Comparison of ENCODE assay signal across 20 mouse cellular contexts in genomic region chr15:97017195-97017594, GRCm38 (mm10). TPM values are rescaled to one million over a fixed set of nuclear protein-coding genes. Genes with fewer than 3 reads are reported as not detected.
"Had no signal": no experiment of that assay in that cellular context is flagged by ENCODE, and none has a peak within 500 bp of the region (broad histone marks: within the 10 kb centered on the region; RNA-seq: fewer than 3 reads in every experiment).

No protein-coding gene starts in this region.

- H3K4me2 ChIP-seq: liver, embryonic 15.5 days; lung, embryonic 14.5 days; midbrain, embryonic 12.5 days; neural tube, embryonic 12.5 days; stomach, embryonic 15.5 days had no signal

- H3K27ac ChIP-seq: liver, embryonic 15.5 days; macrophage; midbrain, embryonic 12.5 days; neural tube, embryonic 12.5 days; stomach, embryonic 15.5 days; stomach, postnatal 0 days had no signal

- H3K4me1 ChIP-seq: megakaryocyte, embryonic 14.5 days; midbrain, embryonic 12.5 days; neural tube, embryonic 12.5 days; stomach, embryonic 15.5 days had no signal

- DNase-seq: lung, adult 18-20 months; lung, embryonic 14.5 days; lung, postnatal 14 days; lung, postnatal 36 days; midbrain, embryonic 14.5 days; right cerebral cortex, postnatal 14 days; thymus, adult 2 months; thymus, postnatal 25 days; thymus, postnatal 4 days had no signal

- H3K36me3 ChIP-seq: midbrain, embryonic 12.5 days; neural tube, embryonic 12.5 days had no signal

- H3K4me3 ChIP-seq: liver, embryonic 15.5 days; megakaryocyte, embryonic 14.5 days; midbrain, embryonic 12.5 days; neural tube, embryonic 12.5 days; stomach, embryonic 15.5 days had no signal

- H3K9ac ChIP-seq: liver, embryonic 15.5 days; lung, embryonic 14.5 days; midbrain, embryonic 12.5 days; neural tube, embryonic 12.5 days; stomach, embryonic 15.5 days had no signal

- H3K27me3 ChIP-seq: liver, embryonic 15.5 days; megakaryocyte, embryonic 14.5 days; midbrain, embryonic 12.5 days; neural tube, embryonic 12.5 days; stomach, embryonic 15.5 days had no signal

- ATAC-seq: midbrain, embryonic 16.5 days had no signal

- H3K9me3 ChIP-seq: liver, embryonic 15.5 days; midbrain, embryonic 12.5 days; neural tube, embryonic 12.5 days; stomach, embryonic 15.5 days had no signal

RNA-seq across cellular contexts. Expression of gene Slc38a4, which starts 38.6 kb away (rescaled TPM):
- total RNA-seq: megakaryocyte progenitor cell, adult 5-6 weeks; monocyte, adult 5-6 weeks; neutrophil, adult 5-6 weeks had no signal
- polyA plus RNA-seq: macrophage had no signal
